ENCODE assay signal across 9 mouse cellular contexts in genomic region chr2:75685458-75685861, GRCm38 (mm10). TPM values are rescaled to one million over a fixed set of nuclear protein-coding genes. Genes with fewer than 3 reads are reported as not detected.
DNase-seq lines count a peak whose midpoint lies in the region; ATAC-seq lines count a peak whose summit lies in the region.
"Had no signal": no experiment of that assay in that cellular context is flagged by ENCODE, and none has a peak within 500 bp of the region (broad histone marks: within the 10 kb centered on the region; RNA-seq: fewer than 3 reads in every experiment).

No protein-coding gene starts in this region.

- 0 out of 2 replicates have a peak overlapping the region, but pooled peaks have one; percentile 16 for H3K27ac ChIP-seq in heart, embryonic 13.5 days (replicated peaks)
- H3K27ac ChIP-seq: liver, embryonic 14.5 days had no signal

- intact Hi-C loops in gastrocnemius, postnatal 36 days (cut with DNase I), result loop anchor here (2.0 kb wide), 1 partner anchor 17 kb away; no protein-coding TSS in a partner anchor

- peaks cover 97% of the 10 kb centered on the region for H3K4me1 ChIP-seq in heart, embryonic 13.5 days

- no peaks in the 10 kb centered on the region for H3K9me3 ChIP-seq in heart, embryonic 13.5 days

- no peak for DNase-seq in heart, postnatal 4 days
- DNase-seq in CD4-positive, CD25-positive, alpha-beta regulatory T cell, adult 2 months (ENCODE audit: low read depth, low spot score), result peak; percentile 34
- peak; percentile 79 for DNase-seq in lung, postnatal 36 days
- no peak for DNase-seq in embryo, embryonic 9.5 days (ENCODE audit: extremely low spot score)
- DNase-seq in gastrocnemius, postnatal 36 days, result no peak

- 58% methylated on average over 6 of the region's 6 CpGs for WGBS in heart, embryonic 13.5 days

- H3K36me3 ChIP-seq in heart, embryonic 13.5 days, result no peaks in the 10 kb centered on the region

- H3K4me3 ChIP-seq in heart, embryonic 13.5 days, result no peak overlapping the region

- H3K27me3 ChIP-seq in heart, embryonic 13.5 days (replicated peaks), result no peaks in the 10 kb centered on the region

- H3K4me2 ChIP-seq in heart, embryonic 13.5 days, result no peak overlapping the region

- 0 out of 2 replicates have a peak overlapping the region, but pooled peaks have one; percentile 55 for H3K9ac ChIP-seq in heart, embryonic 13.5 days
- H3K9ac ChIP-seq: liver, embryonic 14.5 days had no signal

- no peak for ATAC-seq in heart, embryonic 13.5 days (ENCODE audit: extremely low read depth, insufficient number of reproducible peaks, low FRiP score, low TSS enrichment)
- ATAC-seq in common myeloid progenitor, adult 5-6 weeks (replicated peaks; ENCODE audit: low read depth, poor library complexity, severe bottlenecking), result peak; percentile 67
- ATAC-seq in erythroid progenitor cell, adult 5-6 weeks (replicated peaks; ENCODE audit: low FRiP score, poor library complexity, severe bottlenecking), result no peak

RNA-seq across cellular contexts. Expression of gene Nfe2l2, which starts 19.0 kb away (rescaled TPM):
- polyA plus RNA-seq in heart, embryonic 13.5 days (2015; fragmentation: Nextera tagmentation; extraction: Ambion mirVana), result 42.8 and 43.7 TPM in 2 replicates
- 10 to 100 TPM; 53.2 to 54.5 TPM for total RNA-seq in heart, postnatal 4 days (2021)
- 78.6 and 81.7 TPM in 2 replicates for total RNA-seq in common myeloid progenitor, adult 5-6 weeks (2017)
- total RNA-seq in erythroid progenitor cell, adult 5-6 weeks (2015; ENCODE audit: low replicate concordance), result 83.6 and 99.3 TPM in 2 replicates
- 63.1 and 65.1 TPM in 2 replicates for total RNA-seq in erythroid progenitor cell, adult 5-6 weeks (2017; ENCODE audit: low replicate concordance)
- 10 to 100 TPM; 33.2 to 40.3 TPM for total RNA-seq in gastrocnemius, postnatal 36 days (2021)

RNA-seq across cellular contexts. Expression of gene Hnrnpa3, which starts 26.4 kb away (rescaled TPM):
- polyA plus RNA-seq in heart, embryonic 13.5 days (2015; fragmentation: Nextera tagmentation; extraction: Ambion mirVana), result 188 and 192 TPM in 2 replicates
- total RNA-seq in heart, postnatal 4 days (2021), result 100 to 1,000 TPM; 504 to 509 TPM
- total RNA-seq in common myeloid progenitor, adult 5-6 weeks (2017), result 329 and 360 TPM in 2 replicates
- 321 and 355 TPM in 2 replicates for total RNA-seq in erythroid progenitor cell, adult 5-6 weeks (2015; ENCODE audit: low replicate concordance)
- 329 and 477 TPM in 2 replicates for total RNA-seq in erythroid progenitor cell, adult 5-6 weeks (2017; ENCODE audit: low replicate concordance)
- 100 to 1,000 TPM in 1 of 2 experiments, 10 to 100 TPM in 1; 96.6 to 134 TPM for total RNA-seq in gastrocnemius, postnatal 36 days (2021)

Comparison
In these comparisons a context has a peak if more than half of its experiments do, and no peak if none do; other contexts are left out.
1. DNase-seq: peak in CD4-positive, CD25-positive, alpha-beta regulatory T cell, adult 2 months (single experiment) and lung, postnatal 36 days (single experiment); none in heart, postnatal 4 days (single experiment), embryo, embryonic 9.5 days (single experiment) and gastrocnemius, postnatal 36 days (0 of 2).